Mouse (Mus musculus) spleen, adult 12 weeks (tissue): ENCODE data around the gene Gm10643.
A peak's percentile ranks its signal among the peaks of the same experiment; 100 is the strongest.

Experiments used
- DNase-seq: peaks from one replicate; pipeline ENCODE4 v3.0.0; 2022; ENCODE audit warnings: low spot score

Gene Gm10643

GRCm38 (mm10) chr8:84065037-84065436 is at the start of gene Gm10643:
Gene Gm10643 (minus strand): TSS chr8:84065137.
- DNase-seq = no peak

GRCm38 (mm10) chr8:84106216-84107040 is 41.5 kb upstream of the Gm10643 start:
- DNase-seq = no peak

- no peak for DNase-seq
These were observed 40.7 kb upstream of the Gm10643 start for GRCm38 (mm10) chr8:84105676-84106075.

- peak; percentile 94 for DNase-seq
These were observed 40.0 kb upstream of the Gm10643 start, which contains the start of gene Dcaf15 for GRCm38 (mm10) chr8:84104697-84105609. Gene Dcaf15 (minus strand): TSS chr8:84104768.

GRCm38 (mm10) chr8:84104221-84104620 is 39.3 kb upstream of the Gm10643 start:
- no peak for DNase-seq

GRCm38 (mm10) chr8:84103601-84104000 is 38.7 kb upstream of the Gm10643 start:
- no peak for DNase-seq

- DNase-seq = no peak
These were observed 36.7 kb upstream of the Gm10643 start for GRCm38 (mm10) chr8:84101476-84102270.

- no peak for DNase-seq
These were observed 33.4 kb upstream of the Gm10643 start for GRCm38 (mm10) chr8:84098376-84098775.

- no peak for DNase-seq
These were observed 31.1 kb upstream of the Gm10643 start for GRCm38 (mm10) chr8:84096061-84096460.

GRCm38 (mm10) chr8:84090585-84090984 is 25.6 kb upstream of the Gm10643 start:
- DNase-seq = no peak

GRCm38 (mm10) chr8:84089277-84089676 is 24.3 kb upstream of the Gm10643 start:
- no peak for DNase-seq

- DNase-seq = no peak
These were observed 22.9 kb upstream of the Gm10643 start for GRCm38 (mm10) chr8:84087821-84088220.

GRCm38 (mm10) chr8:84087156-84087555 is 22.2 kb upstream of the Gm10643 start:
- no peak for DNase-seq

- no peak for DNase-seq
These were observed 19.6 kb upstream of the Gm10643 start for GRCm38 (mm10) chr8:84084341-84085115.

- no peak for DNase-seq
These were observed 18.9 kb upstream of the Gm10643 start for GRCm38 (mm10) chr8:84083829-84084241.

- DNase-seq = no peak
These were observed 14.3 kb upstream of the Gm10643 start for GRCm38 (mm10) chr8:84079206-84079605.

- no peak for DNase-seq
These were observed 11.9 kb upstream of the Gm10643 start for GRCm38 (mm10) chr8:84076849-84077248.

- DNase-seq = no peak
These were observed 11.5 kb upstream of the Gm10643 start for GRCm38 (mm10) chr8:84076412-84076811.

- no peak for DNase-seq
These were observed 8.5 kb upstream of the Gm10643 start for GRCm38 (mm10) chr8:84073230-84073976.

- no peak for DNase-seq
These were observed 7.4 kb upstream of the Gm10643 start for GRCm38 (mm10) chr8:84072321-84072720.
